Mouse (Mus musculus) ES-Bruce4 (cell line): ENCODE results near the gene Vps37b.

Source experiments
- CTCF ChIP-seq: IDR thresholded peaks from one replicate; pipeline ENCODE4 v1.8.1; 2011; ENCODE audit warnings: low read depth, low read length
- EP300 ChIP-seq: IDR thresholded peaks from 2 replicates; pipeline ENCODE4 v1.6.1; 2011; ENCODE audit warnings: low read depth, low read length; ENCODE audit not compliant: insufficient read depth
- POLR2A ChIP-seq: IDR thresholded peaks from one replicate; pipeline ENCODE4 v1.8.1; 2011; ENCODE audit warnings: low read length; ENCODE audit not compliant: insufficient read depth

- no peak for TF ChIP-seq CTCF
- TF ChIP-seq POLR2A: no peak
- no peak for TF ChIP-seq EP300
These were observed 71.9 kb downstream of the Vps37b start for GRCm38 (mm10) chr5:123960129-123960528.
